Mouse (Mus musculus) MEL (cell line): ENCODE measurements at regions not wholly inside any gene's neighbourhood (a gene's known extent, or its start where the extent isn't known, plus 50 kb on each side); places are given as distances from the start of the nearest gene placed in this dataset.

Source experiments
- DNase-seq: peaks from one replicate; pipeline ENCODE4 v3.0.0; 2011; ENCODE audit warnings: low read depth, low spot score
- H3K27ac ChIP-seq: 2 replicates; pipeline ENCODE4 v1.5.1; 2012; ENCODE audit warnings: low read depth, mild to moderate bottlenecking, control low read depth, low read length, moderate library complexity; ENCODE audit not compliant: control insufficient read depth
- H3K27me3 ChIP-seq, 2 experiments: fragments of 150-350 bp in 1 of 2; sonication (generic) in 1 of 2; 2 replicates each; pipeline ENCODE4 v1.6.1; 2012; ENCODE audit warnings: low read length in 2 of 2, mild to moderate bottlenecking in 2 of 2, improper control_type of control experiment in 1 of 2, moderate library complexity in 1 of 2; ENCODE audit not compliant: insufficient read depth in 2 of 2, control insufficient read depth in 1 of 2
- H3K36me3 ChIP-seq, 2 experiments: 2 replicates each; pipeline ENCODE4 v1.6.1; 2012 to 2014; ENCODE audit warnings: low read length in 2 of 2, improper control_type of control experiment in 1 of 2, inconsistent platforms in 1 of 2, mild to moderate bottlenecking in 1 of 2; ENCODE audit not compliant: insufficient read depth in 2 of 2, control insufficient read depth in 1 of 2
- H3K4me1 ChIP-seq, 2 experiments: fragments of 150-350 bp in 1 of 2; sonication (generic) in 1 of 2; 2 replicates each; pipeline ENCODE4 v1.6.1; 2012; ENCODE audit warnings: low read length in 2 of 2, improper control_type of control experiment in 1 of 2, mild to moderate bottlenecking in 1 of 2; ENCODE audit not compliant: insufficient read depth in 2 of 2, control insufficient read depth in 1 of 2
- H3K4me3 ChIP-seq, 2 experiments: fragments of 150-350 bp in 1 of 2; sonication (generic) in 1 of 2; 2 replicates each; pipeline ENCODE4 v1.5.1; 2012; ENCODE audit warnings: low read depth in 2 of 2, low read length in 2 of 2, mild to moderate bottlenecking in 2 of 2, moderate library complexity in 2 of 2, control low read depth in 1 of 2, improper control_type of control experiment in 1 of 2; ENCODE audit not compliant: control insufficient read depth in 1 of 2, insufficient read depth in 1 of 2
- H3K79me2 ChIP-seq: 2 replicates; pipeline ENCODE4 v1.6.1; 2012; ENCODE audit warnings: mild to moderate bottlenecking, low read length, moderate library complexity; ENCODE audit not compliant: control insufficient read depth, poor library complexity, insufficient read depth
- H3K9ac ChIP-seq: 2 replicates; pipeline ENCODE4 v1.6.1; 2012; ENCODE audit warnings: low read depth, mild to moderate bottlenecking, control low read depth, low read length, moderate library complexity; ENCODE audit not compliant: control insufficient read depth, poor library complexity, severe bottlenecking
- H3K9me3 ChIP-seq: fragments of 150-350 bp; sonication (generic); replicated peaks from 2 replicates; pipeline ENCODE4 v1.6.1; 2012; ENCODE audit warnings: mild to moderate bottlenecking, low read length, improper control_type of control experiment, moderate library complexity; ENCODE audit not compliant: insufficient read depth
- CHD1 ChIP-seq: IDR thresholded peaks from 2 replicates; pipeline ENCODE4 v1.6.1; 2012; ENCODE audit warnings: low read depth, mild to moderate bottlenecking, inconsistent platforms, low read length, improper control_type of control experiment
- CHD2 ChIP-seq: IDR thresholded peaks from 2 replicates; pipeline ENCODE4 v1.6.1; 2011; ENCODE audit warnings: low read length, improper control_type of control experiment
- CTCF ChIP-seq, 3 experiments: IDR thresholded peaks in 2 of 3; conservative IDR thresholded peaks in 1 of 3; 2 replicates each; pipeline ENCODE4 v1.5.1; 2011 to 2012; ENCODE audit warnings: low read length in 3 of 3, low read depth in 2 of 3, mild to moderate bottlenecking in 2 of 3, improper control_type of control experiment in 1 of 3, inconsistent platforms in 1 of 3, mixed read lengths in 1 of 3, moderate library complexity in 1 of 3; ENCODE audit not compliant: control insufficient read depth in 1 of 3, insufficient read depth in 1 of 3, poor library complexity in 1 of 3, severe bottlenecking in 1 of 3
- EP300 ChIP-seq, 2 experiments: IDR thresholded peaks; 2 replicates each; pipeline ENCODE4 v1.6.1; 2011; ENCODE audit warnings: improper control_type of control experiment in 2 of 2, low read length in 2 of 2, low read depth in 1 of 2, mild to moderate bottlenecking in 1 of 2
- ETS1 ChIP-seq: IDR thresholded peaks from 2 replicates; pipeline ENCODE4 v1.6.1; 2012; ENCODE audit warnings: low read depth, mild to moderate bottlenecking, inconsistent platforms, low read length, improper control_type of control experiment, moderate library complexity
- GABPA ChIP-seq: IDR thresholded peaks from 2 replicates; pipeline ENCODE4 v1.6.1; 2012; ENCODE audit warnings: low read depth, mild to moderate bottlenecking, inconsistent platforms, low read length, improper control_type of control experiment, moderate library complexity
- GATA1 ChIP-seq: IDR thresholded peaks from 2 replicates; pipeline ENCODE4 v1.6.1; 2011; ENCODE audit warnings: low read depth, low read length, improper control_type of control experiment
- HCFC1 ChIP-seq: IDR thresholded peaks from 2 replicates; pipeline ENCODE4 v1.6.1; 2012; ENCODE audit warnings: low read depth, mild to moderate bottlenecking, inconsistent platforms, low read length, improper control_type of control experiment, moderate library complexity
- JUND ChIP-seq: IDR thresholded peaks from 2 replicates; pipeline ENCODE4 v1.6.1; 2011; ENCODE audit warnings: low read depth, mild to moderate bottlenecking, improper control_type of control experiment, low read length
- KAT2A ChIP-seq: conservative IDR thresholded peaks from 2 replicates; pipeline ENCODE4 v1.6.1; 2012; ENCODE audit warnings: low read depth, low read length, improper control_type of control experiment, inconsistent platforms
- MAFK ChIP-seq: IDR thresholded peaks from 2 replicates; pipeline ENCODE4 v1.6.1; 2011; ENCODE audit warnings: low read depth, mild to moderate bottlenecking, low read length, improper control_type of control experiment, borderline replicate concordance
- MAX ChIP-seq: IDR thresholded peaks from 2 replicates; pipeline ENCODE4 v1.6.1; 2011; ENCODE audit warnings: low read length, improper control_type of control experiment
- MAZ ChIP-seq: IDR thresholded peaks from 2 replicates; pipeline ENCODE4 v1.6.1; 2012; ENCODE audit warnings: low read depth, mild to moderate bottlenecking, inconsistent platforms, low read length, improper control_type of control experiment
- MEF2A ChIP-seq: IDR thresholded peaks from 2 replicates; pipeline ENCODE4 v1.6.1; 2014; ENCODE audit warnings: low read depth, mild to moderate bottlenecking, inconsistent platforms, low read length, improper control_type of control experiment; ENCODE audit not compliant: poor library complexity, insufficient replicate concordance, severe bottlenecking; ENCODE audit errors: extremely low read depth
- MYB ChIP-seq: IDR thresholded peaks from 2 replicates; pipeline ENCODE4 v1.6.1; 2011; ENCODE audit warnings: mild to moderate bottlenecking, low read depth, low read length, improper control_type of control experiment
- NELFE ChIP-seq: IDR thresholded peaks from 2 replicates; pipeline ENCODE4 v1.6.1; 2011; ENCODE audit warnings: low read depth, low read length, improper control_type of control experiment
- POLR2A ChIP-seq, 2 experiments: IDR thresholded peaks; 2 replicates each; pipeline ENCODE4 v1.6.1; 2011 to 2012; ENCODE audit warnings: low read length in 2 of 2, mild to moderate bottlenecking in 2 of 2, control low read depth in 1 of 2, improper control_type of control experiment in 1 of 2, low read depth in 1 of 2, moderate library complexity in 1 of 2; ENCODE audit not compliant: control insufficient read depth in 1 of 2, insufficient read depth in 1 of 2, poor library complexity in 1 of 2
- POLR2AphosphoS5 ChIP-seq: IDR thresholded peaks from 2 replicates; pipeline ENCODE4 v1.6.1; 2012; ENCODE audit warnings: low read depth, borderline replicate concordance, mild to moderate bottlenecking, inconsistent platforms, low read length, moderate library complexity, mixed read lengths
- RAD21 ChIP-seq: IDR thresholded peaks from 2 replicates; pipeline ENCODE4 v1.6.1; 2011; ENCODE audit warnings: mild to moderate bottlenecking, low read depth, low read length, improper control_type of control experiment
- TAL1 ChIP-seq: IDR thresholded peaks from 2 replicates; pipeline ENCODE4 v1.6.1; 2012; ENCODE audit warnings: mild to moderate bottlenecking, inconsistent platforms, low read length, moderate library complexity, mixed read lengths
- TBP ChIP-seq: IDR thresholded peaks from 2 replicates; pipeline ENCODE4 v1.8.0; 2011; ENCODE audit warnings: low read depth, low read length, improper control_type of control experiment
- TCF12 ChIP-seq: IDR thresholded peaks from 2 replicates; pipeline ENCODE4 v1.6.1; 2014; ENCODE audit warnings: low read depth, mild to moderate bottlenecking, inconsistent platforms, low read length, improper control_type of control experiment, moderate library complexity
- USF2 ChIP-seq, 2 experiments: IDR thresholded peaks; 2 replicates each; pipeline ENCODE4 v1.6.1; 2011 to 2012; ENCODE audit warnings: improper control_type of control experiment in 2 of 2, low read length in 2 of 2, borderline replicate concordance in 1 of 2, inconsistent platforms in 1 of 2, low read depth in 1 of 2, mild to moderate bottlenecking in 1 of 2; ENCODE audit not compliant: insufficient read depth in 1 of 2
- ZC3H11A ChIP-seq: IDR thresholded peaks from 2 replicates; pipeline ENCODE4 v1.6.1; 2012; ENCODE audit warnings: low read depth, mild to moderate bottlenecking, inconsistent platforms, low read length, improper control_type of control experiment
- ZKSCAN1 ChIP-seq: IDR thresholded peaks from 2 replicates; pipeline ENCODE4 v1.6.1; 2012; ENCODE audit warnings: low read depth, mild to moderate bottlenecking, inconsistent platforms, low read length, improper control_type of control experiment, moderate library complexity

- Histone ChIP-seq H3K36me3 (no peaks in the 10 kb centered on the region), H3K79me2 (no peaks in the 10 kb centered on the region), H3K27me3 (peaks cover 0 to 3% of the 10 kb centered on the region in 2 experiments; a peak in 2 of 4 replicates), H3K4me1 (no peaks in the 10 kb centered on the region), H3K27ac (no peak overlapping the region), H3K9ac (no peak overlapping the region), H3K4me3 (no peak overlapping the region), H3K9me3 (no peaks in the 10 kb centered on the region)
- TF ChIP-seq TCF12 (no peak), CHD2 (no peak), TBP (no peak), CHD1 (no peak), JUND (no peak), POLR2A (IDR thresholded peaks at IDR 0.05; ENCODE audit: control insufficient read depth in 1 of 2, insufficient read depth in 1 of 2, low read depth in 1 of 2, low read length in 2 of 2, poor library complexity in 1 of 2) (no peak), MAZ (no peak), ETS1 (no peak), GABPA (no peak)
- DNase-seq = no peak
Measured at GRCm38 (mm10) chr9:47322293-47322692, 207.7 kb upstream of the Cadm1 start.

GRCm38 (mm10) chr9:47323051-47323450 is 206.9 kb upstream of the Cadm1 start:
- TF ChIP-seq MEF2A (no peak), ZC3H11A (no peak), POLR2AphosphoS5 (no peak), NELFE (no peak), USF2 (IDR thresholded peaks at IDR 0.05; ENCODE audit: borderline replicate concordance in 1 of 2, insufficient read depth in 1 of 2, low read depth in 1 of 2, low read length in 2 of 2) (no peak)
- H3K27me3 ChIP-seq = peaks cover 0 to 3% of the 10 kb centered on the region in 2 experiments; a peak in 2 of 4 replicates
- DNase-seq = no peak
- H3K9me3 ChIP-seq = no peaks in the 10 kb centered on the region
- H3K79me2 ChIP-seq = no peaks in the 10 kb centered on the region
- H3K4me1 ChIP-seq = no peaks in the 10 kb centered on the region
- H3K36me3 ChIP-seq = no peaks in the 10 kb centered on the region
- H3K4me3 ChIP-seq = no peak overlapping the region
- H3K9ac ChIP-seq = no peak overlapping the region
- H3K27ac ChIP-seq = no peak overlapping the region

GRCm38 (mm10) chr9:47327575-47327974 is 202.4 kb upstream of the Cadm1 start:
- Histone ChIP-seq H3K4me1 (no peaks in the 10 kb centered on the region), H3K27me3 (peaks cover 0 to 5% of the 10 kb centered on the region in 2 experiments; a peak in 3 of 4 replicates), H3K9ac (no peak overlapping the region), H3K27ac (no peak overlapping the region), H3K9me3 (no peaks in the 10 kb centered on the region), H3K4me3 (no peak overlapping the region), H3K79me2 (no peaks in the 10 kb centered on the region), H3K36me3 (no peaks in the 10 kb centered on the region)
- no peak for DNase-seq
- TF ChIP-seq GATA1 (no peak), ETS1 (no peak), ZKSCAN1 (no peak), POLR2A (IDR thresholded peaks at IDR 0.05; ENCODE audit: control insufficient read depth in 1 of 2, insufficient read depth in 1 of 2, low read depth in 1 of 2, low read length in 2 of 2, poor library complexity in 1 of 2) (no peak), EP300 (IDR thresholded peaks at IDR 0.05; ENCODE audit: low read depth in 1 of 2, low read length in 2 of 2) (no peak), MAFK (no peak), KAT2A (no peak), MYB (no peak), NELFE (no peak), ZC3H11A (no peak), CHD2 (no peak), MAX (no peak), USF2 (IDR thresholded peaks at IDR 0.05; ENCODE audit: borderline replicate concordance in 1 of 2, insufficient read depth in 1 of 2, low read depth in 1 of 2, low read length in 2 of 2) (0 out of 4 replicates have a peak, but pooled peaks of 1 of the 2 experiments have one; percentile 15), HCFC1 (peak; percentile 68), GABPA (no peak), TAL1 (no peak), CTCF (IDR thresholded peaks at IDR 0.05 in 2 of 3, conservative IDR thresholded peaks at IDR 0.05 in 1 of 3; ENCODE audit: control insufficient read depth in 1 of 3, insufficient read depth in 1 of 3, low read depth in 2 of 3, low read length in 3 of 3, poor library complexity in 1 of 3, severe bottlenecking in 1 of 3) (no peak), MEF2A (no peak), RAD21 (no peak), TCF12 (no peak)
